Mouse (Mus musculus): ENCODE measurements around the gene Rpp40.

GRCm38 (mm10) chr13:35905879-35906481 lies at the start of gene Rpp40:
- TF ChIP-seq CTCF (IDR thresholded peaks at IDR 0.05) (no peak), EP300 (IDR thresholded peaks at IDR 0.05) (no peak)
